Mouse (Mus musculus): ENCODE measurements around the gene Wdr78. TPM values are rescaled to one million over a fixed set of nuclear protein-coding genes. Genes with fewer than 3 reads are reported as not detected.

Gene Wdr78
- polyA plus RNA-seq, 1 experiment = 4.3 TPM

DNA sequence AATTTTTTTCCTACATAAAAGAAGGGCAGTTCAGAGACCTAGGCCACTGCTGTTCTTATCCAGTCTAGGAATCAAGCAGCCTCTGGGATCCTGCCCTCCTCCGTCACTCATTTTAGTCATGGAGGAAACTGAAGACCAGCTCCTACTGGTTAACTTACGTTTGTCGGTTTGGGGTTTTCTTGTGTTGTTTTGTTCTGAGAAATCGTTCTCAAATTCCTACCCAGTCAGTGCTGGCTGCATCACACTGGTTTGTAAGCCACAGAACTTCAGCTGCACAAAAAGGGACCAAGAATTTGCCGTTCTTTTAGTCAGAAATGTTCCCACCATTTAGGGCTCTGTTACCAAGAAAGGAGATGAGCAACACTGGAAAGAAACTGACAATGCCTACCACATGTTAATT lies 125.0 kb downstream of the Wdr78 start:
- Histone ChIP-seq H3K4me3 (ENCODE audit: insufficient read depth, low read length) (no peak overlapping the region), H3K4me1 (ENCODE audit: control insufficient read depth, insufficient read depth, low read length) (no peaks in the 10 kb centered on the region), H3K27ac (ENCODE audit: insufficient read depth, low read length) (no peak overlapping the region)
- TF ChIP-seq POLR2A (IDR thresholded peaks at IDR 0.05; ENCODE audit: low read depth, low read length) (no peak), CTCF (IDR thresholded peaks at IDR 0.05; ENCODE audit: borderline replicate concordance, insufficient read depth, low read length) (no peak)

DNA sequence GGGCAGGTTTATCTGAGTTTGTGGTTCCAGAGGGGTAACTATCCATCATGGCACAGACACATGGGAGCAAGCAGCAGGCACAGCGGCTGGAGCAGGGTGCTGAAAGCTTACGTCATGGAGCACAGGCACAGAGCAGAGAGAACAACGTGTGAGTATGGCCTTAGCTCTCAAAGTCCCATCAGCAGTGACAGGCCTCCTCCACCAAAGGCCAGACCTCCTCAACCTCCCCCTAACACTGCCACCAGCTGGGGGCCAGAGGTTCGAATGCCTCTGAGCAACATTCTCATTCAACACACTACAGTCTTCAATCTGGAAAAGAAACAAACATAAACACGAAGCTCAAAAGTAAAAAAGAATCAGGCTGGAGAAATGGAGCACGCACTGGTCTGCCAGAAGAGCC lies 125.8 kb downstream of the Wdr78 start:
- no peaks in the 10 kb centered on the region for H3K4me1 ChIP-seq (ENCODE audit: control insufficient read depth, insufficient read depth, low read length)
- TF ChIP-seq CTCF (IDR thresholded peaks at IDR 0.05; ENCODE audit: borderline replicate concordance, insufficient read depth, low read length) (no peak), POLR2A (IDR thresholded peaks at IDR 0.05; ENCODE audit: low read depth, low read length) (no peak)
- no peak overlapping the region for H3K27ac ChIP-seq (ENCODE audit: insufficient read depth, low read length)
- H3K4me3 ChIP-seq (ENCODE audit: insufficient read depth, low read length) = no peak overlapping the region

Other genes starting within 250 kb of the Wdr78 start
- gene Tctex1d1, start 135.9 kb downstream of the Wdr78 start, polyA plus RNA-seq (2011; ENCODE audit: insufficient read length, low read depth, missing spikeins) = not detected in 2 replicates
- not detected in 2 replicates for gene Insl5, start 87.7 kb downstream of the Wdr78 start, polyA plus RNA-seq (2011; ENCODE audit: insufficient read length, low read depth, missing spikeins)
- 55.0 and 70.0 TPM in 2 replicates for gene Mier1, start 165 bp downstream of the Wdr78 start, polyA plus RNA-seq (2011; ENCODE audit: insufficient read length, low read depth, missing spikeins)
- gene Slc35d1, start 100.6 kb upstream of the Wdr78 start, polyA plus RNA-seq (2011; ENCODE audit: insufficient read length, low read depth, missing spikeins) = 14.0 and 20.6 TPM in 2 replicates
- gene 4921539E11Rik, start 176.3 kb upstream of the Wdr78 start, polyA plus RNA-seq (2011; ENCODE audit: insufficient read length, low read depth, missing spikeins) = not detected in 2 replicates
- 15.4 and 17.1 TPM in 2 replicates for gene Oma1, start 199.3 kb upstream of the Wdr78 start, polyA plus RNA-seq (2011; ENCODE audit: insufficient read length, low read depth, missing spikeins)